Mouse (Mus musculus): Measurements from ENCODE around the gene Kdelr1. TPM values are rescaled to one million over a fixed set of nuclear protein-coding genes. Genes with fewer than 3 reads are reported as not detected.

Gene Kdelr1
- total and polyA plus RNA-seq, 3 experiments, result 107 to 254 (median 126) TPM

DNA sequence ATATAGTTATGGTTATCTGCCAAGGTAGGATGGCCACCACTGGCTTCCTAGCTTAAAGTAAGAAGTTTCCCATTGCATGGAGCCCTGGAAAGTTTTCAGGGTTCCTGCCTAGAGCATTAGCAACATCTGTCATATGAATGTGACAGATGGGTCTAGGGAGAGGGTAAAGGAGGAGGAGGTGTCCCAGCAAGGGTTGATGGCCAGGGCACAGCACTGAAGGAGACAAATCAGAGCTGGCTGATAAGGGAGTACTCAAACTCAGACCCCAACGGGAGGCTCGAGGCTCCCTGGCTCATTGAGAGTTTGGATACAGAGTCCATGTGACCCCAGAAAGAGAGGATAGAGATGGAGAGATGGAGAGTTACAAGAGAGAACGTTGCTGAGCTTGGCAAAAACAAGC lies 21.9 kb upstream of the Kdelr1 start:
- 60% methylated on average over 3 of the region's 3 CpGs for WGBS
- no peak for DNase-seq
- Histone ChIP-seq H3K36me3 (ENCODE audit: control insufficient read depth, insufficient read depth, low read length) (no peaks in the 10 kb centered on the region), H3K27me3 (ENCODE audit: control insufficient read depth, insufficient read depth, low read length) (no peaks in the 10 kb centered on the region), H3K9ac (ENCODE audit: low read depth, low read length) (no peak overlapping the region), H3K79me2 (replicated peaks; ENCODE audit: control insufficient read depth, insufficient read depth, low read length) (no peaks in the 10 kb centered on the region), H3K4me3 (no peak overlapping the region), H3K4me1 (ENCODE audit: control insufficient read depth, insufficient read depth, low read length) (no peaks in the 10 kb centered on the region), H3K27ac (no peak overlapping the region)
- intact Hi-C loops (cut with DNase I), result no loop called here
- no peak for TF ChIP-seq EP300 (IDR thresholded peaks at IDR 0.05; ENCODE audit: insufficient read depth, low read depth, low read length)
- TF ChIP-seq POLR2A (IDR thresholded peaks at IDR 0.05; ENCODE audit: insufficient read depth, low read depth, low read length), result no peak
- no peak for TF ChIP-seq CTCF (IDR thresholded peaks at IDR 0.05)

DNA sequence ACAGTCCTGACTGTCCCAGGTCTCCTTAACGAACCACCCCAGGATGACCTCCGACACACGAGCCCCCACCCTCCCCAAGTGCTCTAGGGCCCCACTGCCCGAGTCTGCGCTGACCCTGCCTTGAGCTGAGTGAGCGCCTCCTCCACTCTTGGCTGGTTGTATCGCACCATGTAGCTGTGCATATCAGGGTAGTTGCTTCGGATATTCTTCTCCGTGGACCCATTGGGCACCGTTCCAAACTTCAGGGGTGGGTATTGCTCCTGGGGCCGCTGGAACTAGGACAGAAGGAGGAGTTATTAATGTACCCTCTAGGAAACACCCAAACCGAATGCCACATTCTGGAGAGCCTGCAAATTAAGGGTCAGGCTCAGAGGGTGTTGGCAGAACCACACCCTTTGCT lies 19.5 kb upstream of the Kdelr1 start:
- no peak overlapping the region for H3K27ac ChIP-seq
- H3K4me3 ChIP-seq, result no peak overlapping the region
- WGBS, result 81% methylated on average over 12 of the region's 12 CpGs
- H3K4me1 ChIP-seq (ENCODE audit: control insufficient read depth, insufficient read depth, low read length), result no peaks in the 10 kb centered on the region
- H3K27me3 ChIP-seq (ENCODE audit: control insufficient read depth, insufficient read depth, low read length), result no peaks in the 10 kb centered on the region
- H3K36me3 ChIP-seq (ENCODE audit: control insufficient read depth, insufficient read depth, low read length), result no peaks in the 10 kb centered on the region
- no peak for DNase-seq
- intact Hi-C loops (cut with DNase I), result no loop called here
- no peak for TF ChIP-seq CTCF (IDR thresholded peaks at IDR 0.05)
- H3K9ac ChIP-seq (ENCODE audit: low read depth, low read length), result no peak overlapping the region
- H3K79me2 ChIP-seq (replicated peaks; ENCODE audit: control insufficient read depth, insufficient read depth, low read length), result no peaks in the 10 kb centered on the region

DNA sequence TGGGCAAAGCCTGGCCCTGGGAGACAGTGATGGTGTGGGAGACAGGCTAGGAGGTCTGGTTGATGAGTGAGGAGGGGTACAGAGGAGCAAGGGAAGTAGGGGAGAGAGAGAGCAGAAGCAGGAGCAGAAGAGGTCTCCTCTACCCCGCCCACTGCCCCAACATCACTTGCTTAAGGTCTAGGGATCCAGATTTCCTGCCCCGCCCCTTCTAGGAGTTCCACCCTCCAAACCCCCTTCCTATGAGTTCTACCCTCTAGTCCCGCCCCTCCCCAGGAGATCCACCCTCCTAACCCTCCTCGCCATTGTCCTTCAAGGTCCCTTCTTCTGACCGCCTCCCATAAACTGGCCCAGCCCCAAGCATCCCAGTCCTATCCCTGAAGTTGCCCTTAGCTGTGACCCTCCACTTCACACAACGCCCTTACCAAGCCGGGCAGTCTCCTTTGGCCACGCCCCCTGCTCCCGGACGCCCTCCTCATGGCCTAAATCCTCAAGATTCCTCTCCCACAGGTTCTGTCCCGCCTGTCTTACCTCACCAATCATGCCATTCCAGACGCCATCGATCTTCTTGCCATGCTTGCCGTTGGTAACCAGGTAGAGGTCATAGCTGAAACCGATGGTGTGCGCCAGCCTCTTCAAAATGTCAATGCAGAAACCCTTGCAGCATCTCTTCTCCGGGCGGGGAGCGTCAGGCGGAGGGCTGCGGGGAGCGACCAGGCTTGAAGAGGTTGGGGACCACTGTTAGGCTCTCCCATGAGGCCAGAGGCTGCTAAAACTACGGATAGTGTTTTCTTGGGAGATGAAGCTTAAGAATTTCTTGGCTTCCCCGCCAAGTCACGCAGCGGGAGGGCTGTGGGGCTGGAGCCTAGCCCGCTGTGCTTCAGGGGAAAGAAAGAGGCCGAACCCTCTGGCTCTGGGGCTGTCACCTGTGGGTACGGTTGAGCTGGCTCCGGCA lies 15.3 kb upstream of the Kdelr1 start:
- Histone ChIP-seq H3K36me3 (ENCODE audit: control insufficient read depth, insufficient read depth, low read length) (no peaks in the 10 kb centered on the region), H3K4me1 (ENCODE audit: control insufficient read depth, insufficient read depth, low read length) (no peaks in the 10 kb centered on the region), H3K27me3 (ENCODE audit: control insufficient read depth, insufficient read depth, low read length) (0 out of 2 replicates have a peak, but pooled peaks cover 2% of the 10 kb centered on the region), H3K27ac (no peak overlapping the region), H3K79me2 (replicated peaks; ENCODE audit: control insufficient read depth, insufficient read depth, low read length) (no peaks in the 10 kb centered on the region), H3K4me3 (peak overlapping the region; percentile 30; the same call in 1 of the 2 replicates), H3K9ac (ENCODE audit: low read depth, low read length) (no peak overlapping the region)
- 3% methylated on average over 30 of the region's 30 CpGs for WGBS
- DNase-seq, result peak in 1 of 2 experiments; percentile 26
- TF ChIP-seq POLR2A (IDR thresholded peaks at IDR 0.05; ENCODE audit: insufficient read depth, low read depth, low read length), result no peak
- intact Hi-C loops (cut with DNase I), result no loop called here

DNA sequence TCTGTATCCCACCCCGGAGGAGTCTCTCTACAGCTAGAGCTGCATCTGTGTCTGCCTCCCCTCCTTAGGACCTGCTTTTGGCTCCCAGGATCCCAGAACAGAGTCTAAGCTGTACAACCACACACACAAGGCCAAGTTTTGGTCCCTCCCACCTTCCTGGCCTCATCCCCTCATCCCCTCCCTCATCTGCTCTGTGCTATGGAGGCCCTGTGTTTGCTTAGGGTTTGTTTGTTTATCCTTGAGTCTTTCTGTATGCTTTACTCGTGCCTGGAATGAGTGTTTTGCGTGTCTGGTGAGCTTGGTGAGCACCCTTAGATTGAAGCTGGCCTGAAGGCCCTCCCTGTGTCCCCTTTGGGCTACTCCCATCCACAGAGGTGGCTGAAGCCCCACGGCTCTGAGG lies 13.6 kb upstream of the Kdelr1 start:
- Histone ChIP-seq H3K9ac (ENCODE audit: low read depth, low read length) (no peak overlapping the region), H3K27me3 (ENCODE audit: control insufficient read depth, insufficient read depth, low read length) (0 out of 2 replicates have a peak, but pooled peaks cover 2% of the 10 kb centered on the region), H3K4me3 (no peak overlapping the region), H3K79me2 (replicated peaks; ENCODE audit: control insufficient read depth, insufficient read depth, low read length) (no peaks in the 10 kb centered on the region), H3K4me1 (ENCODE audit: control insufficient read depth, insufficient read depth, low read length) (no peaks in the 10 kb centered on the region), H3K27ac (no peak overlapping the region), H3K36me3 (ENCODE audit: control insufficient read depth, insufficient read depth, low read length) (no peaks in the 10 kb centered on the region)
- no peak for DNase-seq
- TF ChIP-seq EP300 (IDR thresholded peaks at IDR 0.05; ENCODE audit: insufficient read depth, low read depth, low read length) (no peak), CTCF (IDR thresholded peaks at IDR 0.05) (no peak), POLR2A (IDR thresholded peaks at IDR 0.05; ENCODE audit: insufficient read depth, low read depth, low read length) (no peak)
- WGBS, result 68% methylated on average over 4 of the region's 4 CpGs
- intact Hi-C loops (cut with DNase I), result no loop called here

DNA sequence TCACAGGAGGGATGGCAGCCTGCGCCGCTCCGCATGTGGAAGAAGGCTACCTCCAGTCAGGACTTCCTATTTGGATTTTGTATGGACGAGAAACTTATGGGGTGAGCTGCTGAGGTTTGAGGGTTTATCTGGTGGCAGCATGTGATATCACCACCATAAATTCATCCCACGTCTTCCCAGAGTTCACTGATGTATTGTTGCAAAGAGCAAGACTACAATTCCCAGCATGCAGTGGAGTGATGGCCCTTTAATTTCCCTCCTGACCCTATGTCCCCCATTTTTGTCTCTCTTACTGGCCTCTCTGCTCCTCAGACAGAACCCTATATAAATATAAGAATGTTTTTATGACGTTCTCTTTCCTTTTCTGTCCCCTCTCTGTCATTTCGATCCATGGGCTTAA lies 9.8 kb upstream of the Kdelr1 start:
- 83% methylated on average over 7 of the region's 7 CpGs for WGBS
- H3K9ac ChIP-seq (ENCODE audit: low read depth, low read length), result no peak overlapping the region
- H3K4me3 ChIP-seq, result no peak overlapping the region
- H3K27ac ChIP-seq, result no peak overlapping the region
- 0 out of 2 replicates have a peak, but pooled peaks cover 2% of the 10 kb centered on the region for H3K27me3 ChIP-seq (ENCODE audit: control insufficient read depth, insufficient read depth, low read length)
- no peaks in the 10 kb centered on the region for H3K79me2 ChIP-seq (replicated peaks; ENCODE audit: control insufficient read depth, insufficient read depth, low read length)
- no peak for TF ChIP-seq POLR2A (IDR thresholded peaks at IDR 0.05; ENCODE audit: insufficient read depth, low read depth, low read length)
- TF ChIP-seq EP300 (IDR thresholded peaks at IDR 0.05; ENCODE audit: insufficient read depth, low read depth, low read length), result no peak
- no peak for TF ChIP-seq CTCF (IDR thresholded peaks at IDR 0.05)
- intact Hi-C loops (cut with DNase I), result no loop called here
- DNase-seq, result no peak
- H3K36me3 ChIP-seq (ENCODE audit: control insufficient read depth, insufficient read depth, low read length), result no peaks in the 10 kb centered on the region
- H3K4me1 ChIP-seq (ENCODE audit: control insufficient read depth, insufficient read depth, low read length), result peaks cover 2% of the 10 kb centered on the region; the same call in 1 of the 2 replicates

DNA sequence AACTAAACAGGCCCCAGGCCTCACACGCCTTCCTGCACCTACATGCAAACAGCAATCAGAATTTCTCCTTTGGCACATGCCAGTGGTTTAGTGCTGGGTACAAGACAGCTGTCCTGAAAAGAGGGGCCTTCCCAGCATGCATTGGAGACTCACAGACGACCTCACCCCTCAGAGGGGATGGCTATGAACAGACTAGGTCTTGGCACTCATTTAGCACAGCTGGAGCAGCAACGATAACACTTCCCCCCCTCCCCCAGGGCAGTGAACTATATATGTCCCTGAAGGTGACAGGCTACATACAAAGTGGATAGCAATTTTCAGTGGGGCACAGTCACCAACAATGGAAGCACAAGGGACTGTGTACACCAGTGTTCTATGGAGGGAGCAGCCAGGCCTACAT lies 8.1 kb upstream of the Kdelr1 start:
- H3K36me3 ChIP-seq (ENCODE audit: control insufficient read depth, insufficient read depth, low read length), result no peaks in the 10 kb centered on the region
- no peaks in the 10 kb centered on the region for H3K79me2 ChIP-seq (replicated peaks; ENCODE audit: control insufficient read depth, insufficient read depth, low read length)
- no peak for DNase-seq
- no peak overlapping the region for H3K4me3 ChIP-seq
- WGBS, result 50% methylated on average over 3 of the region's 3 CpGs
- H3K4me1 ChIP-seq (ENCODE audit: control insufficient read depth, insufficient read depth, low read length), result peaks cover 2% of the 10 kb centered on the region; the same call in 1 of the 2 replicates
- 0 out of 2 replicates have a peak, but pooled peaks cover 2% of the 10 kb centered on the region for H3K27me3 ChIP-seq (ENCODE audit: control insufficient read depth, insufficient read depth, low read length)
- no peak overlapping the region for H3K9ac ChIP-seq (ENCODE audit: low read depth, low read length)
- intact Hi-C loops (cut with DNase I), result no loop called here
- TF ChIP-seq POLR2A (IDR thresholded peaks at IDR 0.05; ENCODE audit: insufficient read depth, low read depth, low read length) (no peak), CTCF (IDR thresholded peaks at IDR 0.05) (no peak), EP300 (IDR thresholded peaks at IDR 0.05; ENCODE audit: insufficient read depth, low read depth, low read length) (no peak)
- H3K27ac ChIP-seq, result no peak overlapping the region
